Mouse (Mus musculus): ENCODE measurements around the gene Ankrd1. TPM values are rescaled to one million over a fixed set of nuclear protein-coding genes. Genes with fewer than 3 reads are reported as not detected.

The Ankrd1 gene
- total RNA-seq, 1 experiment from 2014 or later, result not detected

Other genes starting within 250 kb of the Ankrd1 start
- not detected in 2 replicates for gene Htr7, start 62.6 kb downstream of the Ankrd1 start, total RNA-seq (2017)
- 34.1 and 49.3 TPM in 2 replicates for gene Rpp30, start 36.4 kb downstream of the Ankrd1 start, total RNA-seq (2017)
- 92.3 and 137 TPM in 2 replicates for gene Pcgf5, start 228.2 kb upstream of the Ankrd1 start, total RNA-seq (2017)